Mouse (Mus musculus) C2C12 (cell line): ENCODE results near the gene Srsf3. TPM values are rescaled to one million over a fixed set of nuclear protein-coding genes. Genes with fewer than 3 reads are reported as not detected.

Experiments
- H3K27me3 ChIP-seq: one replicate; pipeline ENCODE4 v1.6.1; 2011; ENCODE audit not compliant: control insufficient read depth, insufficient read depth, insufficient read length
- H3K36me3 ChIP-seq: one replicate; pipeline ENCODE4 v1.6.1; 2011; ENCODE audit not compliant: control insufficient read depth, insufficient read depth
- H3K4me3 ChIP-seq: one replicate; pipeline ENCODE4 v1.5.1; 2011; ENCODE audit warnings: mild to moderate bottlenecking, control low read depth; ENCODE audit not compliant: poor library complexity, insufficient read depth, severe bottlenecking
- H3K79me2 ChIP-seq: one replicate; pipeline ENCODE4 v1.6.1; 2011; ENCODE audit not compliant: control insufficient read depth, insufficient read depth
- H3K79me3 ChIP-seq: one replicate; pipeline ENCODE4 v1.6.1; 2011; ENCODE audit warnings: low read depth, control low read depth
- H3ac ChIP-seq: one replicate; pipeline ENCODE3; 2011; ENCODE audit warnings: low read depth; ENCODE audit not compliant: control insufficient read depth, insufficient read length
- CEBPB ChIP-seq: IDR thresholded peaks from one replicate; pipeline ENCODE4 v1.6.1; 2011; ENCODE audit warnings: low read depth, mild to moderate bottlenecking, control low read depth, moderate library complexity
- CTCF ChIP-seq: IDR thresholded peaks from one replicate; pipeline ENCODE4 v1.5.1; 2011; ENCODE audit not compliant: control insufficient read depth, insufficient read depth, insufficient read length
- FOSL1 ChIP-seq: IDR thresholded peaks from one replicate; pipeline ENCODE4 v1.8.0; 2011; ENCODE audit warnings: mild to moderate bottlenecking, low read length; ENCODE audit not compliant: poor library complexity, insufficient read depth, severe bottlenecking
- MAX ChIP-seq: IDR thresholded peaks from one replicate; pipeline ENCODE4 v1.6.1; 2011; ENCODE audit warnings: mild to moderate bottlenecking, control low read depth
- MYOD1 ChIP-seq: IDR thresholded peaks from one replicate; pipeline ENCODE4 v1.6.1; 2011; ENCODE audit warnings: low read depth; ENCODE audit not compliant: control insufficient read depth, insufficient read length
- MYOG ChIP-seq: IDR thresholded peaks from one replicate; pipeline ENCODE4 v1.6.1; 2011; ENCODE audit not compliant: control insufficient read depth, insufficient read length; ENCODE audit errors: extremely low read depth
- USF1 ChIP-seq: IDR thresholded peaks from one replicate; pipeline ENCODE4 v1.6.1; 2011; ENCODE audit warnings: low read depth, mild to moderate bottlenecking, control low read depth, moderate library complexity
- polyA plus RNA-seq: library from polyadenylated mRNA; unstranded; fragments of >200 nt; fragmentation: generic; extraction: Trizol; gene quantifications from one replicate; pipeline ENCODE4 v1.2.1, GENCODE M21; 2012; ENCODE audit warnings: missing spikeins

The Srsf3 gene
- polyA plus RNA-seq, 1 experiment = 235 TPM

DNA sequence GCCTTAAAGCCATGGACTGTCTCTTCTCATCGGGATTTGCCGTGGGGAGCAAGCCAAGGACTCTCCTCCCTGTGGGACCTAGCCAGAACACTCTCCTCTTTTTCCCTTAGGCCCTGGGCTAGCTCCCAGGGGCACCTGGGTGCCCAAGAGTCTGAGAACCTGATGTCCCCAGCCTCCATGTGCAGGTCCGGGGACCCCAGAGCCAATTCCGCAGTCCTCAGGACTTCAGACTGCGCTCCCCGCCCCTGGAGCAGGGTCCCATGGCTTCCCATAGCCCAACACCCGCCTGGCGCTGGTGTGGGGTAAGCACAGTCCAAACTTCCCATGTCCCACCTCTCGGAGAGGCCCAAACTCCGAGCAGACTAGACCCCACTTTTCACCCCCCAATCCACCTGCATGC, 52.8 kb downstream of the Srsf3 start:
- no peaks in the 10 kb centered on the region for H3K36me3 ChIP-seq
- TF ChIP-seq CEBPB (no peak), MYOG (no peak), CTCF (no peak), MAX (no peak), FOSL1 (no peak), MYOD1 (no peak), USF1 (no peak)

DNA sequence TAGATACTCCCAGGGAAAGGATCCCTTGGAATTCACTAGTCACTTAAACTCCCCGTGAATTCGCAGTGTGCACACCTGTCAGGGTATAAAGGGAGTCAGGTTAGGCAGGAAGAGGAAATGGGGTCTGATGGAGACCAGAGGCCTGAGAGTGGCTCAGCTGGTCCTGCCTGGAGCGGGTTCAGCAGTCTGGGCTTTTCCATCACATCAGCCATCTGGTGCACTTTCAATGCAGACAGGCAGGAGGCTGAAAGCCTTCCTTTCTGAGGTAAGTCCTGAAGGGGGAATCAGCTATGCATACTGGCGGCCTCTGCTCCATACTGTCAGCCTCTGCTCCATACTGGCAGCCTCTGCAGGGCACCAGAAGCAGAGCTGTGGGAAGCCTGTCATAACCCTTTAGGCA, 54.5 kb downstream of the Srsf3 start:
- Histone ChIP-seq H3K79me2 (no peaks in the 10 kb centered on the region), H3K27me3 (no peaks in the 10 kb centered on the region), H3K36me3 (no peaks in the 10 kb centered on the region), H3K4me3 (no peak overlapping the region), H3ac (no peak overlapping the region), H3K79me3 (no peaks in the 10 kb centered on the region)
- TF ChIP-seq USF1 = no peak
- no peak for TF ChIP-seq MYOG
- no peak for TF ChIP-seq MAX
- TF ChIP-seq FOSL1 = no peak
- TF ChIP-seq CTCF = no peak
- no peak for TF ChIP-seq MYOD1
- TF ChIP-seq CEBPB = no peak

More for the DNA sequence above, 52.8 kb downstream of the Srsf3 start:
- Histone ChIP-seq H3K79me2 (no peaks in the 10 kb centered on the region), H3K79me3 (no peaks in the 10 kb centered on the region), H3ac (no peak overlapping the region), H3K4me3 (no peak overlapping the region), H3K27me3 (no peaks in the 10 kb centered on the region)

DNA sequence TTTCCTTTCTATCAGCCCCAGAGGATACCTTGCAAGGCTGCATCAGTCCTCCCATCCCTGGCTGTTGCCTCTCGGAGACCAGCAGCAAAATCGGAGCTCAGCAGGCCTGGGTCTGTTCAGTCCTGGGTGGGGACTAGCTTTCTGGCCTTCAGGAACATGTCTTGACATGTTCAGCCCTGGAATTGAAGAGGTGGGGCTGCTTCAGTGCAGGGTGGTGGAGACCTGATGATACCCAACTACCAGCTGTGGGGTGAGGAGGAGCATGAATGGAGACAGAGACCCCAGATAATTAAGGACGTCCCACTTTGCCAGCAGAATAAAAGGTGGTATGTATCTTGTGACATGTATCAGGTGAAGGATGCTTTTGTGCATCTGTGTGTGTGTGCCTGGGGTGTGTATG, 58.3 kb downstream of the Srsf3 start, which contains the start of gene Cdkn1a:
Cdkn1a (plus strand) TSS at position 201 of the 400 bp plus-strand sequence.
- H3ac ChIP-seq = no peak within 1 kb of the TSS
- no peaks in the 10 kb centered on the region for H3K27me3 ChIP-seq
- no peak within 1 kb of the TSS for H3K4me3 ChIP-seq
- peaks cover 34% of the 10 kb centered on the region for H3K79me2 ChIP-seq
- H3K79me3 ChIP-seq = peaks cover 13% of the 10 kb centered on the region
- peaks cover 2% of the 10 kb centered on the region for H3K36me3 ChIP-seq
- no peak for TF ChIP-seq USF1
- TF ChIP-seq CEBPB = no peak

DNA sequence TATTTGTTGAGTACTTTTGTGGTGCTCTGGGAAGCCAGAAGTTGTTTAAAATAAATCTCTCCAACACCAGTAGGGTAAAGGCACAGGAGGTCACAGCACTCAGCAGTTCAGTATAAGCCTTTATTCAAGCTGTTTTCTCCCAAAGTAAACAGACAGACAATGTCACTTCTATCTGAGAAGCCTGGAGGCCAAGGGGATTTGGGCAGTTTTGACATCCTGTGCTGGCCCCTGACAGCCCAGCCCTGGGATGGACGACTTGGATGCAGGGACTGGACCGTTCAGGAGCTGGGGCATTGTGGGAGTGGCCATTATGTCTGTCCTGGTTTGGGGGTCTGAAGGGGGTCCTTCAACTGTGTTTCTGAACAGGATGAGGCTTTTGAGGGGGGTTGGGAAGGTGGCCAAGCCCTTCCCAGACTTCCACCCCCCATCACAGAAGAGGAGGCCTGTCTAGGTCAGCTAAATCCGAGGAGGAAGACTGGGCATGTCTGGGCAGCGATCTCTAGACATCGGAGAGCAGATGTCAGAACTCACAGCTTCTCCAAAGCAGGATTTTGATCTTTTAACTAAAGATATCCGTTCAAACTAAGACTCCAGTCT, 59.0 kb downstream of the Srsf3 start:
- Histone ChIP-seq H3K36me3 (peaks cover 8% of the 10 kb centered on the region), H3K4me3 (no peak overlapping the region), H3ac (no peak overlapping the region), H3K79me2 (peaks cover 41% of the 10 kb centered on the region), H3K79me3 (peaks cover 20% of the 10 kb centered on the region), H3K27me3 (no peaks in the 10 kb centered on the region)
- no peak for TF ChIP-seq FOSL1
- no peak for TF ChIP-seq MYOD1
- no peak for TF ChIP-seq CTCF
- no peak for TF ChIP-seq MYOG
- TF ChIP-seq MAX = no peak
- no peak for TF ChIP-seq USF1
- no peak for TF ChIP-seq CEBPB

DNA sequence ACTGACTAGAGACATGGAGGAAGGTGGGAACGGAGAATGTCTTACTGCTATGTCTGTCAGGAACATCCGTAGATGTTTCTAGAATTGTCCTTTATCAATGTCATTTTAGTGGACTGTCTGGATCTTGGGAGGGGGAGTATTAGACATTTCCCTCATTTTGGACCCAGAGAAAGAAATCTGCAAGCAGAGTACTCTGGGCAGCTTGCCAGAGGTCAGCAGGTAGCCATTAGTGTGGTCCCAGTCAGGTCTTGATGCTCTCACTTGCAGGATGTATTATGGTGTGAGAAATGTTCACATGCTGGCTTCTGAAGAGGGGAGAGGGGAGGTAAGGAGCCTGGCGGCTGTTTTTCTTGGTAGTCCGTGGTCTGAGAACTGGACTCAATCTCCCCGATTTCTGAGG, 60.1 kb downstream of the Srsf3 start:
- peaks cover 17% of the 10 kb centered on the region for H3K36me3 ChIP-seq
- no peaks in the 10 kb centered on the region for H3K27me3 ChIP-seq
- peaks cover 52% of the 10 kb centered on the region for H3K79me2 ChIP-seq
- peaks cover 30% of the 10 kb centered on the region for H3K79me3 ChIP-seq
- H3K4me3 ChIP-seq = no peak overlapping the region
- TF ChIP-seq CTCF (no peak), FOSL1 (no peak), CEBPB (no peak), USF1 (no peak), MYOG (no peak), MYOD1 (no peak), MAX (no peak)
- no peak overlapping the region for H3ac ChIP-seq

Other genes with a start within 250 kb of the Srsf3 start
- gene Brpf3, start 231.5 kb upstream of the Srsf3 start, polyA plus RNA-seq = 10.8 TPM
- gene Pnpla1, start 174.2 kb upstream of the Srsf3 start, polyA plus RNA-seq = not detected
- gene 4930539E08Rik, start 117.3 kb upstream of the Srsf3 start, polyA plus RNA-seq = 0.01 TPM
- gene Pxt1, start 88.8 kb upstream of the Srsf3 start, polyA plus RNA-seq = not detected
- 33.0 TPM for gene Kctd20, start 80.7 kb upstream of the Srsf3 start, polyA plus RNA-seq
- 19.2 TPM for gene Stk38, start 24.6 kb upstream of the Srsf3 start, polyA plus RNA-seq
- 236 TPM for gene Cdkn1a, start 58.3 kb downstream of the Srsf3 start, polyA plus RNA-seq
- gene Rab44, start 81.5 kb downstream of the Srsf3 start, polyA plus RNA-seq = 0.06 TPM
- gene Cpne5, start 205.5 kb downstream of the Srsf3 start, polyA plus RNA-seq = 0.16 TPM
- gene Ppil1, start 231.6 kb downstream of the Srsf3 start, polyA plus RNA-seq = 77.7 TPM
- gene BC004004, start 236.2 kb downstream of the Srsf3 start, polyA plus RNA-seq = 59.4 TPM